Mouse (Mus musculus) liver, adult 2 months (tissue): ENCODE data around the gene Poln.

Experiments used
- CTCF ChIP-seq: fragments of 200-500 bp; IDR thresholded peaks from 2 replicates; pipeline ENCODE4 v1.5.1; 2011; ENCODE audit warnings: low read depth, low read length, control low read depth
- POLR2A ChIP-seq: fragments of 200-500 bp; IDR thresholded peaks from 2 replicates; pipeline ENCODE4 v1.6.1; 2011; ENCODE audit warnings: low read length, control low read depth; ENCODE audit not compliant: insufficient read depth; ENCODE audit errors: extremely low read depth

DNA sequence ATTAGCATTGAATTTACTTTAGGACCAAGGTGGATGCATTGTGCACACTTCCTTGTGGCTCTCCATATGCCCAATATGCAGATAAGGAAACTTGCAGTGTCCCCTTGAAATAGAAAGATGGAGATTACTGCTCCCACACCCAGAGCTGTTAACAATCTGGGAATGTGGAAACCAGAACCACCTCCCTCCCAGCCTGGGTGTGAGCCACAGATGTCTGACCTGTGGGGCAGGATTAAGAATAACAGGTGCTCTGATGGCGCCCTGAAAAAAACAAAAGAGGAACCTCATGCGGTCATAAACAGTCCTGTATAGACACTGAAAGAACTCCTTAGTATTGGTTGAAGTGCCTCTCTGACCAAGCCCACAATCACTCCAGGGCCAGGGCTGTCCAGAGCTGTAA is 19.6 kb upstream of the Poln start:
- no peak for TF ChIP-seq CTCF
- TF ChIP-seq POLR2A = no peak
